Mouse (Mus musculus) B cell, adult 67 days (primary cell): ENCODE results near the gene March11. TPM values are rescaled to one million over a fixed set of nuclear protein-coding genes. Genes with fewer than 3 reads are reported as not detected.

ENCODE experiments used
- total RNA-seq, 2 experiments: library from RNA; stranded (reverse); gene quantifications; 4 replicates each; pipeline ENCODE4 v1.2.4; 2023

March11 gene
- not detected for total RNA-seq

GRCm38 (mm10) chr15:26308629-26309230 lies at the start of gene March11:
Gene March11, plus strand, starts transcription at chr15:26309048.

